Mouse (Mus musculus): ENCODE data around the gene Sema3b. TPM values are rescaled to one million over a fixed set of nuclear protein-coding genes. Genes with fewer than 3 reads are reported as not detected.
"Not testable (repeated sequence)": the region's sequence is repeated elsewhere in the genome, so short reads cannot be mapped to it uniquely, and the experiment has no call there.

Gene Sema3b
- total RNA-seq, 2 experiments from 2014 or later, result 1.5 to 2.5 TPM

DNA sequence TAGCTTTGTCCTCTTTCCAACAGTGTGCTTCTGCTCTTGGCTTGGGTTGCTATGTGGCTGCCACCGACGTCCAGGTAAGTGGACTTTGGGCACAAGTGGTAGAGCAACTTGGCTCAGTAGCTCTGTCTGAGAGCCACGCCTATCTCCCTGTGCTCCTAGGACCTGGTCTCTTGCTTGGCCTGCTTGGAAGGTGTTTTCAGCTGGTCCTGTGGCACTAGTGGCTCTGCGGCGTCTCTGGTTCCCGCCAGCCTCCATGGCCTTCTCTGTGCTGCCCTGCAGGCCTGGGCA lies 18.3 kb downstream of the Sema3b start:
- DNase-seq (ENCODE audit: low spot score in 2 of 2), result no peak

DNA sequence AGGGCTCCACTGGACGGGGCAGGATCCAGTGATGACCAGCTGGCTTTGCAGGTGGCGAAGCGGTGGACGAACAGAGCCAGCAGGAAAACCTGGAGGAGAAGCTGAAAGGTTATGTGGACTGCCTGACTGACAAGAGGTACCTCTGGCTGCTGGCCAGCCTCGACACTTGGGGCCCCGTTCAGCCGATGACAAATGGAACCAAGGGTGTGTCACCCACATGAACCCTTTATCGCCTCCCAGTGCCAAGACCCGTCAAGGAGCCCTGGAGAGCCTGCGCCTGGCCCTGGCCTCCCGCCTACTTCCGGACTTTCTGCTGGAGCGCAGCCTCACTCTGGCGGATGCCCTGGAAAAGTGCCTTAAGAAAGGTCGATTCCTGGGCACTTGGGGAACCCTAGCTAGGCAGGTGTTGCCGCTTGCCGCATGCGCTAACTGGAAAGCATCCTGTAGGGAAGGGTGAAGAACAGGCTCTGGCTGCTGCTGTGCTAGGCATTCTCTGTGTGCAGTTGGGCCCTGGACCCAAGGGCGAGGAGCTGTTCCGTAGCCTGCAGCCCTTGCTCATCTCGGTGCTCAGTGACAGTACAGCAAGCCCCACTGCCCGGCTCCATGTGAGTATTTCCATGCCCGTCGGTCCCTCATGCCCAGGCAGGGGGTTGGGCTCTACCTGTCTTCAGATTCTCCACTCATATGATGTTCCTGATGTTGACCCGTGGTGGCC lies 18.8 kb downstream of the Sema3b start:
- DNase-seq (ENCODE audit: low spot score in 2 of 2), result no peak

DNA sequence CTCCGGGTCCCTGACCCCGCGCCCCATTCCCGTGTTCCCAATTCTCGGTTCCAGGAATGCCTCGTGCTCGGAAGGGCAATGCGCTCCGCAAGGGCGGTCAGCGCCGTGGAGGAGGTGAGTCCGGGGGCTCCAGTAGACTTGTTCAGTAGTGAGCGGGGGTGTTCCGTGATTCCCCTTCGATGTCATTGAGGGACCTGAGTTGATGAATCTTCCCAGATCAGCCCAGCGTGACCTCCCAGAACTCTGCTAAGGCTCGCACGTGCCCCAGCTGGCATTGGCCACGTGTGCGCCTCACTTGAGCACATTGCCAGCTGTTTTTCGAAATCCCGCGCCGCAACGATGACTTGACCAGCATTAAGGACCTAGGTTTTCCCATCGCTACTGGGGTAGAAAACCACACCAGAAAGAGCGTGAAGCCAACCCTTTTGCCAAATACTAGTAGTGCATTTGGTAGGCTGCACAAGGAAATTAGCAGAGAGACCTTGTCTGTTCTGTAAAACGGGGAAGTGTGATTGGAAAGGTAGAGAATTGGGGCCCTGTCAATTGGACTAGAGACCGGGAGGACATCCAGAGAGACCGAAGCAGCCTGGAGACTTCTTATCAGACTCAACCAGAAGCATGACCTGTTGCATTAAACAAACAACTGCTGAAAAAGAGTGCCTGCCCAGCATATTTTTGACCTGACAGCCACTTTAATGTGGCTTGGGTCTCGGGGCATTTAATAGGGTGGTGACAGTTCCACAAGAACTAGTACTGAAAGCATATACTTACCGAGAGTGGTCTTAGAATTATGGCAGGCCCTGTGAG lies 21.0 kb downstream of the Sema3b start:
- no peak for DNase-seq (ENCODE audit: low spot score in 2 of 2)

DNA sequence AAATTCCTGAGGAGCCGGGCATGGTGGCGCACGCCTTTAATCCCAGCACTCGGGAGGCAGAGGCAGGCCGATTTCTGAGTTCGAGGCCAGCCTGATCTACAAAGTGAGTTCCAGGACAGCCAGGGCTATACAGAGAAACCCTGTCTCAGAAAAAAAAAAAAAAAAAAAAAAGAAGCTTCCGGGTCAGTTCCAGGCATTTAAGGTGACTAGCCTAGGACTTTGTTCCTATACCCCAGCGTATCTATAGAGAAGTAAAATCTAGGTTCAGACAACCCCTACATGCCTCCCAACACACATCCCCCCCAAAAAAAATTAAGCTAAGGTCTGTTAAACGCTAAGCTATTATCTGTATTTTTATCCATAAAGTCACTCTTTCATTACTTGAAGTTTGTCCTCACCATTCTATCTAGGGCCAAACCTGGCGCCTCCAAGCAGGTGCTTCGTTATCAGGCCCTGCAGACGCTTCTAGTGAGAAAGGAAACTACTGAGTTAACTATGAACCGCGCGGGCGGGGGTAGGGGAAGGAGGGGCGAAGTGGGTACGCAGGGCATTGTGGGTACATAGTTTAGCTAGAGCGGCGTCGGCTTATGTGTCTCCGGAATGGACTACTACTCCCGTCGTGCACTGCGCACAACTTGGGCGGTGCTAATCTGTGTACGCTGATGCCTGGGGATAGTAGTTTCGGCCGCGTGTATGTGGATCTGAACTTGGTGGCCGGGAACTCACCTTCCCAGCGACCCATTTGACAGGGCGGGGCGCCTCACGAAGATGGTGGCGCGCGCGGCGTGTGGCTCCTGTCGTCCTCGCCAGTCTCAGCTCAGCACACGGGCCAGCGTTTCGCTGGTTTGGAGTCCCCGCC lies 21.8 kb downstream of the Sema3b start, which contains the start of gene Ifrd2:
Gene Ifrd2, plus strand, starts transcription at position 669 of the 859 bp plus-strand sequence.
- DNase-seq (ENCODE audit: low spot score in 2 of 2), result peak; percentile 97 to 99

DNA sequence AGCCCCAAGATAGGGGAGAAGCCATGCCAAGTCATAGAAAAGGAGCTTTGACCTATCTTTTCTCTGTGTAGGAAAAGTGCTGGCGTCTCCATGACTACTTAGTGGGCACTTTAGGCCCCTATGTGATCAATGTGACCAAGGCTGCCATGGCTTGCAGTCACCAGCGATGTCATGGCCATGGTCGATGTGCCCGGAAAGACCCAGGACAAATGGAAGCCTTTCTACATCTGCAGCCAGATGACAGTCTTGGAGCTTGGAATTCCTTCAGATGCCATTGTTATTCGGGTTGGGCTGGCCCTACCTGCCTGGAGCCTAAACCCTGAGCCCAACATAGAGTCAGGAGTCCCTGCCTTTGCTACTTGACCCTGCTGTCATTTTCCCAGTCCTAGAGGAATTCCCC lies 22.5 kb downstream of the Sema3b start:
- DNase-seq (ENCODE audit: low spot score in 2 of 2), result no peak

DNA sequence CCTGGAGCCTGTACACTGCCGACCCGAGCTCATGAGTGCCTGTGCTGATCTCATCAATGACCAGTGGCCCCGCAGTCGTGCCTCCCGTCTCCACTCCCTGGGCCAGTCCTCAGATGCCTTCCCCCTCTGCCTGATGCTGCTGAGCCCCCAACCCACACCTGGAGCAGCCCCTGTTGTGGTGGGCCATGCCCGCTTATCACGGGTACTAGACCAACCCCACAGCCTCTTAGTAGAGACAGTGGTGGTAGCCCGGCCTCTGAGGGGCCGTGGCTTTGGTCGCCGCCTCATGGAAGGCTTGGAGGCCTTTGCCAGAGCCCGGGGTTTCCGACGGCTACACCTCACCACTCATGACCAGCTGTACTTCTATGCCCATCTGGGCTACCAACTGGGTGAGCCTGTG lies 25.9 kb downstream of the Sema3b start:
- DNase-seq (ENCODE audit: low spot score in 2 of 2), result no peak

DNA sequence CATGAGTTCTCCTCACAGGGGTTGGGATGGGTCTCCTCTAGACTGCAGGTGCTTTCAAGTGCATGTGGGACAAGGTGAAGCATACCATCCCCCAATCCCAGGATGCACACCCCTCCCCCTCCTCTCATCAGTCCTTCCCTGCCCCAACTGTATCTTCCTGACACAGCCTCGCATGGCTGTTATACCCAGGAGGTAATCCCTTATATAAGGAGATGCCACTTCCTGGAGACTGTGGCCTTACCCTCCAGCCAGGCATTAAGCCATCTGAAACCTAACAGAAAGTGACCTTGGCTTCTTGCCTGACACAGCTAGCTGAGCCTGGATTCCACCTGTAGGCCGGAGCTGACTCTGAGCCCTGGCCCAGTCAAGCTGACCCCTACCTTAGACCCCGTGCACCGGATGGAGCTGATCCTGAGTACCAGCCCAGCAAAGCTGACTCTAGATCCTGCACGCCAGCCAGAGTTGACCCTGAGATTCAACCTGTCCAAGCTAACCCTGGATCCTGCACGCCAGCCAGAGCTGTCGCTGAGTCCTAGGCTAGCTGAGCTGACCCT lies 26.4 kb downstream of the Sema3b start:
- DNase-seq (ENCODE audit: low spot score in 2 of 2), result no peak

DNA sequence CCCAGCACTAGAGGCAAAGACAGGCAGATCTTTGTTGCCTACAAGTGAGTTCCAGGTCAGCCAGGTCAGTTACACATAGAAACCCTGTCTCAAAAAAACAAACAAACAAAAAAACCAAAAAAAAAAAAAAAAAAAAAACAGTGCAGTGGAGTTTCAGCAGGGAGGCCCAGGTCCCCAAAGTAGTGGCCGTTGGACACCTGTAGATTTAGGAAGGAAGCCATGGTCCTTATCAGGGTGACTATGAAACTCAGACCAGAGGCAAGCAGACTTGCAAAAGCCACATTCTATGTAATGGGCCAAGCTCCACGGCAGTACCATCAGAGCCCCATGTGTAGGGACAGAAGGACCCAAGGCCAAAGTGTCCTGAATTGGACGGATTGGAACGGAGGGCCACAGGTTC lies 27.4 kb downstream of the Sema3b start:
- no peak for DNase-seq (ENCODE audit: low spot score in 2 of 2)

DNA sequence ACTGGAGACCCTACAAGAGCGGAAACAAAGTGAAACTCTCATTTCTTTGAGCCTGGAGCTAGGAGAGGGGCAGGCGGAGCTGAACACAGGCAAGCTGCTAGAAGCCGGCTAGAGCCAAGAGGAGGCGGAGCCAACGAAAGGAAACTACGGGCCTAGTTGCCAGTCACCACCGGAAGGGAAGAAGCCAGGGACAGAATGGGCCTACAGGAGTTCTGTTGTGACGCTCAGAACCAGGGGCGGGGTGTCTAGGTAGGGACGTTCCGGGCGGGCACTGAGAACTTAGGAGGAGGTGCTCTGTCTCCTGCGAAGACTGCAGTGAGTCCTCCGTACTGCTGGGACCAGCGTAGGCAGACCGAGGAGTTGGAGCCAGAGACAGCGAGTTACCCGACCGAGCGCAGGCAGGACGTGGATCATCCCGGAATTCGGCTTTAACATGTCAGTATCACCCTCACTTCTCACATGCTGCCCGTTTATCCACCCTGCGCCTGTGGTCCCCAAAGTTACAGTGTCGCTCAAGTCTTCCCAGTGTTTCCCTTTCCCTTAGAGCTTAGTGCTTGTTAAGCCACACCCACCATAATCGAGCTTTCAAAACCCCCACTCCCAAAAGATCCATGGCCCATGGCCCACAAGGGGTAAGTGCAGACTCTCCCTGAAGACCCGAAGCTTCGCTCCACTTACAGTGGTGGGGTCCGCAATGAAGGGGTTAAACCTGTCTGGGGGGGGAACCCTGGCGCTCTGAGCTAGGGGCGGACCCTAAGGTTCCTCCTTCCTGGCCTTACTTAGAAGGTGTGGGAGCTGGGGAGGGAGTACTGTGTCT lies 28.3 kb downstream of the Sema3b start, which contains the start of gene Hyal3:
Gene Hyal3, plus strand, starts transcription at position 318 of the 817 bp plus-strand sequence.
- DNase-seq (ENCODE audit: low spot score in 2 of 2), result peak; percentile 88 to 93

DNA sequence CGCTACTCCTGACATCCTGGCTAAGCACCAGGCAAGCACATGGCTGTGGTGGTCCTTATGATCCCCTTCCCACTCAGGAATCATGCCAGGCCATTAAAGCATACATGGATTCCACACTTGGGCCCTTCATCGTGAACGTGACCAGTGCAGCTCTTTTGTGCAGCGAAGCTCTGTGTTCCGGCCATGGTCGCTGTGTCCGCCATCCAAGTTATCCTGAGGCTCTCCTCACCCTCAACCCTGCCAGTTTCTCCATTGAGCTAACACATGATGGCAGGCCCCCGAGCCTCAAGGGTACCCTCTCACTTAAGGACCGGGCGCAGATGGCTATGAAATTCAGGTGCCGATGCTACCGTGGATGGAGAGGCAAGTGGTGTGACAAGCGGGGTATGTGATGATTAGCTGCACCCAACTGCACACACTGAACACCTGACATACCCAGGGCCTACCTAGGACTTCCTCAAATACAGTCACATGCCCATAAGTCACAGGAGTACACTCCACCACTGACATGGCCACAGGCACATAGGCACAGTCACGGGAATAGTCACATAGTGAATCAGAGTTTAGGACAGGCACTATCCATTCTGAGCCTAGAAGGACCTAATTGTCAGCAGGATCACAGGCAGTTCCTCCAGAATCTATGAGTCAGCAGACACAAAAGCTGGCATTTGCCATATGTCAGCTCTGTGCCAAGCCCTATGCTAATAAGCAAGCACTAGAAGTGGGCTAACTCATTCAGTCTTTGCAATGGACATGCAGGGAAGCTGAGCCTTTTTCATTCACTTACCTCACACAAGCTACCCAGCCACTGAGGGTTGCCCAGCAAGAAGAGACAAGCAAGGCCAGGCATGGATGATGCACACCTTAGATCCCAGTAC lies 29.8 kb downstream of the Sema3b start:
- DNase-seq (ENCODE audit: low spot score in 2 of 2), result peak in 1 of 2 experiments; percentile 72

DNA sequence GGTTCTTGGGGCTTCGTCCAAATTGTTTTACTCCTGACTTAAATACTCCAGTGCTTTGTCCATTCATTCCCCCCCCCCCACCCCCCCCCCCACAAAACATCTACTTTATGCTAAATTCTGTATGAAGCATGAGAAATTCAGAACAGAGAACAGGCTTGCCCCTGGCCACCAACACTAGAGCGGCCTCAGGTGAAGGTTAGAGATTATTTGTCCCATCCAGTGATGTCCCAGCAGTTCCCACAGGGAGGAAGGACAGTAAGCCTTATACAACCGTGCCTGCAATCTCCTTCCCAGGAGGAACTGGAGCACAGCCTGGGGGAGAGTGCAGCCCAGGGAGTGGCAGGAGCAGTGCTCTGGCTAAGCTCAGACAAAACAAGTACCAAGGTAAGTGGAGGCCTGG lies 30.4 kb downstream of the Sema3b start, which contains the start of gene Naa80:
Gene Naa80, plus strand, starts transcription at position 301 of the 400 bp plus-strand sequence.
- DNase-seq (ENCODE audit: low spot score in 2 of 2), result no peak

DNA sequence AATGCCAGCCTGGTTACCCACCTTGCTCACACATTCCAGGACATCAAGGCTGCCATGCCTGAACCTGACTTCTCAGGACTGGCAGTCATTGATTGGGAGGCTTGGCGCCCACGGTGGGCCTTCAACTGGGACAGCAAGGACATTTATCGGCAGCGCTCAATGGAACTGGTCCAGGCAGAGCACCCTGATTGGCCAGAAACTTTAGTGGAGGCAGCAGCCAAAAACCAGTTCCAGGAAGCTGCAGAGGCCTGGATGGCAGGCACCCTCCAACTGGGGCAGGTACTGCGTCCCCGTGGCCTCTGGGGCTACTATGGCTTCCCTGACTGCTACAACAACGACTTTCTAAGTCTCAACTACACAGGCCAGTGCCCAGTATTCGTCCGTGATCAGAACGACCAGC lies 31.2 kb downstream of the Sema3b start:
- DNase-seq (ENCODE audit: low spot score in 2 of 2), result no peak

DNA sequence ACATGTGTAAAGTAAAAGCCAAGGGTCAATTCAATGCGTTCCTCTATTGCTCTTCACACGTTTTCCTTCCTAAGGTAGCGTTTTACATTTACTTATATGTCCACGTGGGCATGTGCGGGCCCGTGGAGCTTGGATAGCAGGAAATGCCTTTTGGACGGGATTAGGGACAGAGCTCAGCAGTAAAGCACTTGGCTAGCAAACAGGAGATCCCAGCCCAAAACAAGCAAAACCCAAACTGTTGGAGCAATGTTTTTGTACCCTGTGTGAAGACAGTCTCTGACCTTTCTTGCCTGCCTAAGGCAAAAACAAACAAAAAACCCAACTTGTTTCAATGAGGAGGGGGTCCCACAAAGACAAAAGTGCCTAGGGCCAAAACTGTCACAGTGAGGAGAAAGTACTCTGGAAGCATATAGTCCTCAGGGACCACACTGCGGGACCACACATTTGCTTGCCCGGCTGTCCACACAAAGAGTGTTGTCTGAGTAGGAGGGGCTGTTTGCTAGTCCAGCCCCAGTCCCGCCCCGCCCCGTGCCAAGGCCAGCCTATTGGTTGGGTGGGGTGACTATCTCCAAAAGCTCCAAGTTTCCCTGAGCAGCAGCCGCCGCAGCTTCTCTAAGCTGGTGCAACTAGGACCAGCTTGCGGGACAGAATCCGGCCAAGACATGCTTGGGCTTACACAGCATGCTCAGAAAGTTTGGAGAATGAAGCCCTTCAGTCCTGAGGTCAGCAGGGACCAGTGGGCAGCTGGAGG lies 32.5 kb downstream of the Sema3b start, which contains the start of gene Hyal1:
Gene Hyal1, plus strand, starts transcription at position 571 of the 751 bp plus-strand sequence.
- peak in 1 of 2 experiments; percentile 49 for DNase-seq (ENCODE audit: low spot score in 2 of 2)

DNA sequence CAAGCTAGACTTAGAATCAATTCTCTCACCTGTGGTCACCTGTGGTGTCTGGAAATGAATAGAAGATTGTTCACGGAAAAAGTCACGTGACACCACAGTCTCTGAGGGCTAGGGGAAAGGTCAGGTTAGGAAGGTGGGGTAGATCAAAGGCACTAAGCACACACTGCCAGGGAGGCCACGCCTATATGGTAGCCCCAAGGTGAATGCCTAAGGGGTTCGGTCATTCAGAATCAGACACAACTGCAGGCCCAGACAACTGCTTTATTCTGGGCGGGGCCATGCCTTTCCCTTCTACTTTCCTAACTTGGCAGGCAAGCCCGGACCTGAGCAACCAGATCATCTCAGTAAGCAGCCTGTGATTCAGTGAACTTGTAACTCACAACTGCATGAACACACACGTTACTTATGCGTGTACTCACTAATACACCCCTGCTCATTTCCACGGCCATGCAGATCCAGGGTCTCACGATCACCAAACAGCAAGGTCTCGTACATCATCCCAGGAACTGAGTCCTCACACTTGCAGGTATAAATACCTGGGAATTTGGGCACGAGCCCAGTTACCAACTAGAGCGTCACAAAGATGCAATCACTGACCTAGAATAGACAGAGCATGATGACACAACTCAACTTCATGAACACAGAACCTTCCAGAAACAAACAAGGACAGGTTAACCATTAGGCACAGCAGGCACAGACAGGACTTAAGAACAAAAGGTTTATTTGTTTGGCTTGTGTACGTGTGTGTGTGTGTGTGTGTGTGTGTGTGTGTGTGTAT lies 33.3 kb downstream of the Sema3b start:
- no peak for DNase-seq (ENCODE audit: low spot score in 2 of 2)

DNA sequence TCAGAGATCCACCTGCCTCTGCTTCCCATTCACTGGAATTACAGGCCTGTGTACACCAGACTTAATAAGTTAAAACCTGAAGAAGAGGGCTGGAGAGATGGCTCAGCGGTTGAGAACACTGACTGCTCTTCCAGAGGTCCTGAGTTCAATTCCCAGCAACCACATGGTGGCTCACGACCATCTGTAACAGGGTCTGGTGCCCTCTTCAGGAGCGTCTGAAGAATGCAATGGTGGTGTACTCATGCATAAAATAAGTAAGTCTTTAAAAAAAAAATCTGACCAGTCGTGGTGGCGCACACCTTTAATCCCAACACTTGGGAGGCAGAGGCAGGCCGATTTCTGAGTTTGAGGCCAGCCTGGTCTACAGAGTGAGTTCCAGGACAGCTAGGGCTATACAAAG lies 35.3 kb downstream of the Sema3b start:
- not testable (repeated sequence) for DNase-seq (ENCODE audit: low spot score in 2 of 2)

DNA sequence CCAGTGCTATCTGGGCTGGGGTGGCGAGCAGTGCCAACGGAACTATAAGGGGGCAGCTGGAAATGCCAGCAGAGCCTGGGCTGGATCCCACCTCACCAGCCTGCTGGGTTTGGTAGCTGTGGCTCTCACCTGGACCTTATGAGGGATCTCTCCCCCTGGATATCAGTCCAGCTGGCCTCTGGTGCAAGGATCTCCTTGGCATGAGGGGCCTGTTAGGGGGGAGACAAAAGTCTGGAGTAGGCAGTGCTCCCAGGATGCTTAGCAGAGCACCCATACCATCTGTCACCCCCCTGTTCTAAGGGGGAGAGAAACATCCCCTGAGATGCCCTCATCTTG lies 36.7 kb downstream of the Sema3b start:
- DNase-seq (ENCODE audit: low spot score in 2 of 2), result no peak

DNA sequence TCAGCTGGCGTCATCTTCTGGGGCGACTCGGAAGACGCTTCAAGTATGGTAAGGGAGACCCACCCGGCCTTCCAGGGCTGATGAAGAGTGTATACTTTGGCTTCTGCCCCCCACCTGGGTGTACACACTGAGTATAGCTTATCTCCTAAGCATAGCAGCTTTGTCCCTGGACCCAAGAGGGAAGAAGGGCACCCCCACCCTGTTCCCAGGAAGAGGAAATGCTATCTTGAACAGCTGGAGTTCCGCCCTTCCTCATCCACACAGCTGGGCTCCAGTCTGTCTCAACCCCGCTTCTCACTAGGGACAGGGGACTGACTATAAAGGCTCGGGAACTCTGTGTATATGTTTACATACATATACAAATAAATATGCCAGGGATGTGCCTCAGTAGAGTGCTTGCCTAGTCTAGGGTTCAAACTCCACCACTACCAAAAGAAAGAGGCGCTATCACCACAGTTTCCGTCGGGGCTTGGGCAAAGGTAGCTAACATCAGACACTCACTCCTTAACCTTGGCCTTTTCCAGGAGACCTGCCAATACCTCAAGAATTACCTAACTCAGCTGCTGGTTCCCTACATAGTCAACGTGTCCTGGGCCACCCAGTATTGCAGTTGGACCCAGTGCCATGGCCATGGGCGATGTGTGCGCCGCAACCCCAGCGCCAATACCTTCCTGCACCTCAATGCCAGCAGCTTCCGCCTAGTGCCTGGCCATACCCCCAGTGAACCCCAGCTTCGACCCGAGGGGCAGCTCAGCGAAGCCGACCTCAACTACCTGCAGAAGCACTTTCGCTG lies 37.3 kb downstream of the Sema3b start:
- DNase-seq (ENCODE audit: low spot score in 2 of 2), result no peak
